Mouse (Mus musculus) lung, postnatal 36 days (tissue): ENCODE measurements at regions not wholly inside any gene's neighbourhood (a gene's known extent, or its start where the extent isn't known, plus 50 kb on each side); places are given as distances from the start of the nearest gene placed in this dataset.
A peak's percentile ranks its signal among the peaks of the same experiment; 100 is the strongest.

ENCODE experiments used
- DNase-seq: peaks from one replicate; pipeline ENCODE4 v3.0.0; 2022; ENCODE audit warnings: mixed read lengths

- DNase-seq, result no peak
Observed at GRCm38 (mm10) chr10:30132243-30132642, 68.1 kb downstream of the Cenpw start.

DNA sequence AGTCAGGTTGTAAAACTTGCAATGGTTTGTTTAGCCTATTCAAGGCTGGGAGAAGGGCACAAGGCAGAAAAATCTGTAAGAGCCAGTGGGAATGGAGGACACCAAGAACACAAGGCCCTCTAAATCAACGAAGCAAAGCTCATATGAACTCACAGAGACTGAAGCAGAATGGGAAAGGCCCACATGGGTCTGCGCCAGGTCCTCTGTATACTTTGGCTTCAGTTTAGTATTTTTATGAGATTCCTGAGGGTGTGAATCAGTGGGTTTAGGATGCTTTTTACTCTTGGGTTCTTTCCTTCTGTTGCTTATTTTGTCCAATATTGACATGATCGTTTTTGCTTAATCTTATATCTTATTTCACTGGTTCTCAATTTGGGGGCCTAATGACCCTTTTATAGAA, 90.0 kb downstream of the Cenpw start:
- DNase-seq, result no peak

- no peak for DNase-seq
Observed at GRCm38 (mm10) chr10:30102443-30102842, 97.9 kb downstream of the Cenpw start.

- DNase-seq, result no peak
Observed at GRCm38 (mm10) chr10:30094603-30095002, 105.8 kb downstream of the Cenpw start.

- DNase-seq, result no peak
Observed at GRCm38 (mm10) chr10:30091549-30091948, 108.8 kb downstream of the Cenpw start.

DNA sequence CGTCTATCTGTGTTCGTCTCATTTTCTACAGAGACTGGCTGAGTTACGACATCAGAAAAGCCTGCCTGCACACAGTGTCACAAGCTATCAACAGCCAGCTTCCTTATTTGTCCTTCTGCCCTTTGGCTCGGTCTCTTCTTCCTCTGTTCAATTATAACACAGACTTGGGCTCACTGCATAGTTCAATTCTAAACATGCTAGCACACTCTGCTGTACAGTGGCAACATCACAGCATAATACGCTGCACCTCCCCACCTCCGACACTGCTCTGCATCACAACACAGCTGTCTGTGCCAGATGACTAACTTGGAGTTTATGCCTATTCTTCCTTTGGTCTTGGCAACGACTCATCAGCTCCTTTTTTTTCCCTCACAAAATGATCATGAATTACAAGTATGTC, 111.0 kb downstream of the Cenpw start:
- DNase-seq, result peak; percentile 12

GRCm38 (mm10) chr10:30085059-30085458, 115.3 kb downstream of the Cenpw start:
- DNase-seq, result no peak

GRCm38 (mm10) chr10:30066692-30067091, 133.7 kb downstream of the Cenpw start:
- no peak for DNase-seq

- DNase-seq, result no peak
Observed at GRCm38 (mm10) chr10:30030621-30031020, 169.7 kb downstream of the Cenpw start.

DNA sequence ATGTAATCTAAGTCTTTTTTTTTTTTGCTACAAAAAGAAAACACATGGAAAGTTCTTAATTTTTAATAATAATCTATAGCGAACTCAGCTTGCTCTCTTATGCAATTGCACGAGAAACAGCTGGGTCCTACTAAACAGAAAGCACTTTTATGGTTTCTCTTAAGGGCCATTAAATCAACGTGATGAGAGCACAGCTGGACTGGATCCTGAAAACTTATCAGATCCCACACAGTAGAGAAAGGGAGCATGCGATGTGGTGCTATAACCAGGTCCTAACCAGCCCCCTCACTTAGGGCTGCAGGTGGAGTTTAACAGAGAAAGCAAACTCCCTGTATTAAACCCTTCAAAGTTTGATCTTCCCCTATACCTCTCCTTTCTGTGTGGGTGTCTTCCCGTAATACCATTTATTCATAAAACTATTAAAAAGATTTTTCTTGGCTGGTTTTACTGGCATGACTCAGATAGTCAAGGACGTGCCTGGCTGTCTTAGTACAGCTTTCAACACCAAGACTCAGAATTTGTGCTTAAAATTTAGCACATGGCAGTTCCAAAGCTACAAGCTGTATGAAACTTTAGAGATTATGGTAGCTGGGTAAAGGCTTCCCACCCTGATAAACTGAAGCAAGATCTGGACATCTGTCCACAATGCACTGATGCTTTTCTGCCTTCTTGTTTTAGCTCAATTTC, 197.3 kb downstream of the Cenpw start:
- no peak for DNase-seq

GRCm38 (mm10) chr10:30000836-30001235, 199.5 kb downstream of the Cenpw start:
- DNase-seq, result peak; percentile 1

- DNase-seq, result no peak
Observed at GRCm38 (mm10) chr10:29981539-29981938, 218.8 kb downstream of the Cenpw start.
